27 mouse cellular contexts compared by ENCODE assay signal in the genomic region with DNA sequence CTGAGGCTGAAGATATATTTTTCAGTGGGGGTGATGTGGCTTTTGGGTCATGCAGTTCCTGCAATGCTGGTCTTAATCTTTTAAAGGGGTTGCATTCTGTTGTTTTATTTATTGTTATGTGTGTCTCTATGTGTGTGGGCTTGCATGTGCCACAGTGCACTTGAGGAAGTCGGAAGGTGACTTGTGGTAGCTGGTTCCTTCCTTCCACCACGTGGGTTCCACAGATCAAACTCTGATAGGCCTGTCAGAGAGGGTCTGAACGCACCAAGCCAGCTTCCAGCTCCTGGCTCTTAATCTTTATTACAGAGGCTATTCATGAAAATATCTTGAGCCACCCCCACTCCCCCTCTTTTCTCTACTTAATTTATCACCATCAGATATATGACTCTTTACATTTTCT. TPM values are rescaled to one million over a fixed set of nuclear protein-coding genes. Genes with fewer than 3 reads are reported as not detected.
DNase-seq lines count a peak whose midpoint lies in the region; ATAC-seq and TF ChIP-seq lines count a peak whose summit lies in the region.
"Had no signal": no experiment of that assay in that cellular context is flagged by ENCODE, and none has a peak within 500 bp of the region (broad histone marks: within the 10 kb centered on the region; RNA-seq: fewer than 3 reads in every experiment).

No protein-coding gene starts in this region.

- no peak overlapping the region for H3K27ac ChIP-seq in heart, embryonic 10.5 days
- H3K27ac ChIP-seq in heart, adult 2 months, result no peak overlapping the region
- H3K27ac ChIP-seq: forebrain, embryonic 15.5 days; kidney, postnatal 0 days; limb, embryonic 13.5 days; neural tube, embryonic 12.5 days had no signal

- H3K9ac ChIP-seq in heart, adult 2 months (ENCODE audit: low read depth, low read length), result no peak overlapping the region
- H3K9ac ChIP-seq: forebrain, embryonic 15.5 days; hindbrain, embryonic 14.5 days; limb, embryonic 13.5 days; liver, postnatal 0 days; neural tube, embryonic 12.5 days had no signal

- peak; percentile 32 to 63; a peak in 3 of 4 replicates for ATAC-seq in hematopoietic stem cell, adult 5-6 weeks (replicated peaks in 1 of 2; ENCODE audit: insufficient read depth in 1 of 2, low FRiP score in 2 of 2, low TSS enrichment in 1 of 2, low read depth in 1 of 2, poor library complexity in 2 of 2, severe bottlenecking in 2 of 2)
- ATAC-seq: forebrain, embryonic 15.5 days; liver, postnatal 0 days; midbrain, embryonic 16.5 days had no signal

- H3K27me3 ChIP-seq in heart, embryonic 10.5 days (ENCODE audit: insufficient read depth, poor library complexity, severe bottlenecking), result no peaks in the 10 kb centered on the region
- H3K27me3 ChIP-seq in heart, adult 2 months (ENCODE audit: control insufficient read depth, insufficient read depth, low read length), result no peaks in the 10 kb centered on the region
- H3K27me3 ChIP-seq: CH12.LX; forebrain, embryonic 15.5 days; limb, embryonic 13.5 days; neural tube, embryonic 12.5 days had no signal

- TF ChIP-seq POLR2A in heart, adult 2 months (IDR thresholded peaks at IDR 0.05; ENCODE audit: insufficient read depth, low read depth, low read length), result no peak

- H3K36me3 ChIP-seq in heart, embryonic 10.5 days, result peaks cover 17% of the 10 kb centered on the region; the same call in 1 of the 2 replicates
- H3K36me3 ChIP-seq in heart, adult 2 months (ENCODE audit: control insufficient read depth, insufficient read depth, low read length), result no peaks in the 10 kb centered on the region; the same call in 1 of the 2 replicates
- H3K36me3 ChIP-seq: forebrain, embryonic 15.5 days had no signal

- WGBS in heart, embryonic 10.5 days, result 55% methylated on average over 3 of the region's 3 CpGs
- WGBS in heart, adult 2 months, result 77% methylated on average over 3 of the region's 3 CpGs

- no peaks in the 10 kb centered on the region for H3K4me1 ChIP-seq in heart, embryonic 10.5 days
- H3K4me1 ChIP-seq in heart, adult 2 months (ENCODE audit: control insufficient read depth, insufficient read depth, low read length), result no peaks in the 10 kb centered on the region

- no peaks in the 10 kb centered on the region for H3K9me3 ChIP-seq in heart, embryonic 10.5 days
- H3K9me3 ChIP-seq: forebrain, embryonic 15.5 days; limb, embryonic 13.5 days; neural tube, embryonic 12.5 days had no signal

- no peak for TF ChIP-seq CTCF in heart, adult 2 months (IDR thresholded peaks at IDR 0.05)

- no peaks in the 10 kb centered on the region for H3K79me2 ChIP-seq in heart, adult 2 months (replicated peaks; ENCODE audit: control insufficient read depth, insufficient read depth, low read length)

- TF ChIP-seq EP300 in heart, adult 2 months (IDR thresholded peaks at IDR 0.05; ENCODE audit: insufficient read depth, low read depth, low read length), result no peak

- intact Hi-C loops in heart, adult 2 months (cut with DNase I), result no loop called here

- peak; percentile 43 for DNase-seq in heart, embryonic 10.5 days (ENCODE audit: low spot score)
- DNase-seq in heart, adult 2 months, result no peak
- DNase-seq in thymus, postnatal 4 days, result peak; percentile 24
- no peak for DNase-seq in thymus, adult 18-20 months
- DNase-seq in urinary bladder, postnatal 36 days (ENCODE audit: low spot score in 2 of 2), result no peak
- DNase-seq in spleen, postnatal 14 days (ENCODE audit: low spot score in 2 of 2), result no peak
- DNase-seq: adrenal gland, postnatal 10 days; cerebellum, adult 8-10 months; cerebellum, postnatal 25 days; gastrocnemius, postnatal 25 days; kidney, adult 8-10 months; kidney, postnatal 4 days; liver, postnatal 0 days; right cerebral cortex, adult 18-20 months; right cerebral cortex, postnatal 4 days had no signal

- H3K4me3 ChIP-seq in heart, embryonic 10.5 days, result no peak overlapping the region
- no peak overlapping the region for H3K4me3 ChIP-seq in heart, adult 2 months
- H3K4me3 ChIP-seq: forebrain, embryonic 15.5 days; limb, embryonic 13.5 days; neural tube, embryonic 12.5 days had no signal

RNA-seq across cellular contexts. Expression of gene Mab21l3, which starts 35.1 kb away (rescaled TPM):
- 0.40 and 0.57 TPM in 2 replicates for polyA plus RNA-seq in heart, embryonic 10.5 days (2016; fragmentation: Nextera tagmentation; extraction: Ambion mirVana)
- total RNA-seq in heart, adult 2 months (2021), result not detected
- polyA plus RNA-seq in heart, adult 2 months (2012; rRNA removed), result 0.16 TPM in 1 of 2 replicates, not detected in the other
- total RNA-seq in hematopoietic stem cell, adult 5-6 weeks (2017), result not detected in 2 replicates
- total RNA-seq: gastrocnemius, adult 18-20 months; gastrocnemius, postnatal 25 days; heart, adult 8-10 months; layer of hippocampus, adult 8-10 months; megakaryocyte, adult 5-6 weeks had no signal
- polyA plus RNA-seq: liver, postnatal 0 days had no signal

RNA-seq across cellular contexts. Expression of gene Slc22a15, which starts 40.4 kb away (rescaled TPM):
- polyA plus RNA-seq in heart, embryonic 10.5 days (2016; fragmentation: Nextera tagmentation; extraction: Ambion mirVana), result 4.1 and 6.3 TPM in 2 replicates
- 1 to 10 TPM; 1.8 to 1.9 TPM for total RNA-seq in heart, adult 2 months (2021)
- 2.4 and 3.8 TPM in 2 replicates for polyA plus RNA-seq in heart, adult 2 months (2012; rRNA removed)
- total RNA-seq in hematopoietic stem cell, adult 5-6 weeks (2017), result 4.3 and 6.6 TPM in 2 replicates

Comparison
In these comparisons a context has a peak if more than half of its experiments do, and no peak if none do; other contexts are left out.
1. DNase-seq: peak in heart, embryonic 10.5 days (single experiment) and thymus, postnatal 4 days (single experiment); none in heart, adult 2 months (0 of 2), thymus, adult 18-20 months (0 of 2), urinary bladder, postnatal 36 days (0 of 2) and spleen, postnatal 14 days (0 of 2).